Mouse (Mus musculus) left cerebral cortex, postnatal 10 days (tissue): ENCODE measurements around the gene Zyg11b. TPM values are rescaled to one million over a fixed set of nuclear protein-coding genes. Genes with fewer than 3 reads are reported as not detected.
A peak's percentile ranks its signal among the peaks of the same experiment; 100 is the strongest.

Source experiments
- DNase-seq, 2 experiments: peaks; one replicate each; pipeline ENCODE4 v3.0.0; 2021 to 2022; ENCODE audit warnings: low spot score in 2 of 2, mixed read lengths in 1 of 2; ENCODE audit errors: extremely low spot score in 1 of 2
- intact Hi-C: fragments of 180-260 bp; cut with DNase I; formaldehyde crosslinking; loops from one replicate; pipeline ENCODE4 v1.15.1; 2025
- total RNA-seq, 2 experiments: library from RNA; stranded (reverse); gene quantifications; 2 replicates each; pipeline ENCODE4 v1.2.3; 2021

The Zyg11b gene
- 100 to 1,000 TPM; 151 to 166 TPM for total RNA-seq

- intact Hi-C loops = no loop called here
- peak; percentile 79 to 93 for DNase-seq
Observed at GRCm38 (mm10) chr4:108300670-108301373, at the start of gene Zyg11b. Zyg11b (minus strand) TSS chr4:108301096.

DNA sequence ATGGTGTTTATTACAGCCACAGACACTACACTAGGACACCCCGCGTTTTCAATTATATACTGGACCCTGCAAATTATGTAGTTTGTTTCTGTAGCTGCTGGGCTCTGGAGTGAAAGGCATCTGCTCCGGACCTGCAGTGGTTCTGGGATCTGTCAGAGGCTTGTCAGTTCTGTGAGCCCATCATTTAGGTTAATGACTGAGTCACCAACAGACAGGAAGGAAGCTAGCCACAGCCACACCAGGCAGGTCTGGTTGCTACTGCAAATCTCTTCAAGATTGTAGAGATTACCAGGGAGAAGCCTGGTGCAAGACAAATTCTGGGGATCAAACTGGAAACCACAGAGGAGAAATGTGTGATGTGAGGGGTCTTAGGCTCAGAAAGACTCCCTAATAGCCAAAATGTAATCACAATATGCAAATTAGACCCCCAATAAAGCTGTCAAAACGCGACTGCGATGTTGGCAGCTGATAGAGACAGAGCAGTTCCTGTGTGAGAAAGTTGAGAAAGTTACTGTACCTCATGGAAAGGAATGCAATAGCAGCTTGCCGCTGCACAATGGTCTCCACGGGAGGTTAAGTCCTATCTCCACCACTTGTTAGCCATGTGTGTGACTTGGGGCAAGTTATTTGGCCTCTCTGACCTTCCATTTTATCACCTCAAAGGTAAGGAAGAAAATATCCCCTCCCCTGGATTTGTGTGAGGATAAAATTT is 49.1 kb upstream of the Zyg11b start:
- no peak for DNase-seq
- intact Hi-C loops = no loop called here

GRCm38 (mm10) chr4:108349064-108349463 is 48.2 kb upstream of the Zyg11b start:
- DNase-seq = no peak
- intact Hi-C loops = no loop called here

- no peak for DNase-seq
- intact Hi-C loops = no loop called here
Observed at GRCm38 (mm10) chr4:108348256-108348875, 47.5 kb upstream of the Zyg11b start.

GRCm38 (mm10) chr4:108347111-108347510 is 46.2 kb upstream of the Zyg11b start:
- intact Hi-C loops = no loop called here

DNA sequence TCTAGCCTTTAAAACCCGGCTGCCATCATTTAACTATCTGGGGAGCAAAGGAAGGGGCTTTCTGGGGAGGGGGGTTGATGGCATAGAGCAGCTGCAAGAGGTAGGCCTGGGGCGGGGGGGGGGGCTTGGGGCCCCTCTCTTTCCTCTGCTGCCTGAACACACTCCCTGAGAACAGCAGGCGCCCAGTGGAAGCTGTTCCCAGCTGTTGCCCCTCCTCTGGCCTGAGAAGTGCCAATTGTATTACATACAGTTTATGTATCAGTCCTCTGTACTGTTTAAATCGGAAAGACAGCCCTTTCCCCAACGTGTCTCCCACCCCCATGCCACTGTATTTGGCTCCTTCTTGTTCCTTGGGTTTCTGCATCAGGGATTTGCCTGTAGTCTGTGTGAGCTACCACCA is 44.9 kb upstream of the Zyg11b start:
- no peak for DNase-seq
- intact Hi-C loops = no loop called here

More at GRCm38 (mm10) chr4:108347111-108347510, 46.2 kb upstream of the Zyg11b start:
- DNase-seq = no peak

GRCm38 (mm10) chr4:108344631-108345083 is 43.8 kb upstream of the Zyg11b start:
- intact Hi-C loops = no loop called here

DNA sequence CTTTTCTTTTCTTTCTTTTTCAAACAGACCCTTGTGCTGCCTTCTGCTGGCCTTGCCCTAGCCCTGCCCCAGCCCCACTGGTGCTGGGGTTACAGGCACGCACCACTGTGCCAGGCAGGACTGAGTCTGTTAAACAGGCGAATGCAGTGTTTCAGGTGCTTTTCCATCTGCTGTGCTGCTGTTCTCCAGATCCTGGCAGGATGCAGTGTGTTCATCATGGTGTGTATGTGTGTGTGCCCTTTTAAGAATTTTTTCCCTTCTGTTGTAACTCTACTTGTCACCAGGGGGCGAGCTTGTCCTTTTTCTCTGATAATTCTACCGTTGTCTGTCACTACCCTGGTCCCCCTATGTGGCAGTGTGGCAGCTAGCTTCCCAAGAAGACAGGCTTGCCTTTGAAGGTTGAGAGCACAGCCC is 38.4 kb upstream of the Zyg11b start:
- DNase-seq = peak; percentile 64 to 65
- intact Hi-C loops = loop anchor here (5.0 to 10.0 kb wide), 3 partner anchors 123 to 216 kb away; no protein-coding TSS in a partner anchor

More at GRCm38 (mm10) chr4:108344631-108345083, 43.8 kb upstream of the Zyg11b start:
- DNase-seq = no peak

GRCm38 (mm10) chr4:108338811-108339210 is 37.9 kb upstream of the Zyg11b start:
- intact Hi-C loops = loop anchor here (5.0 to 10.0 kb wide), 3 partner anchors 123 to 216 kb away; no protein-coding TSS in a partner anchor
- no peak for DNase-seq

DNA sequence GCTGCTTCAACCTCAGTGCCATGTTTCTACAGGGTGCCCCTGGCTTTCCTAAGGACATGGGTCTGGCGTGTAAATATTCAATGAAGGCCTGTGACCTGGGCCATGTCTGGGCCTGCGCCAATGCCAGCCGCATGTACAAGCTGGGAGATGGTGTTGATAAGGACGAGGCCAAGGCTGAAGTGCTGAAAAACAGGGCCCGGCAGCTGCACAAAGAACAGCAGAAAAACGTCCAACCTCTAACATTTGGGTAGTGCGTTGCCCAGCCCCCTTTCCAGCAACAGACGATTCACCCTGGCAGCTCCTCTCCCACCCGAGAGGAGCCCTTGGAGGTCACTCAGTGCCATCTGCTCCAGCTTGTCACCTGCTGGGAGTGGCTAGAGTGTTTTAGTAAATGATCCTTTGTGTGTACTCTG is 37.4 kb upstream of the Zyg11b start:
- DNase-seq = no peak

DNA sequence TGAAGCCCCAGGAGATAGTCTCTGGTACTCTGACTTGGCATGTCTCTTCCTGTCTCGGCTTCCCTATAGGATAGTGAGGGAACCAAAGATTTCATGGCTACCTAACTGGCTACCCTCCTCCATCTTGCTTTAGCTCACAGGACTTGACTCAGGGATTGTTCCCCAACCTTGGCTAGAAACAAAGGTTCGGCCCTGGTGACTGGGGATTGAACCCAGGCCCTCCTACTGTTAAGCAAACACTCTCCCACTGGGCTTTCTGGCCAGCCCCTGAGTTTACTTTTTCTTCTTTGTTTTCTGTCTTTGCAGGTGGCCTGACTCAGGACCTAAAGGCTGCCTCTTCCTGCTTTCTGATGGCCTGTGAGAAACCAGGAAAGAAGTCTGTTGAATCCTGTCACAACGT is 36.9 kb upstream of the Zyg11b start:
- no peak for DNase-seq
- intact Hi-C loops = loop anchor here (5.0 to 10.0 kb wide), 3 partner anchors 124 to 217 kb away; no protein-coding TSS in a partner anchor

More for the DNA sequence above, 37.4 kb upstream of the Zyg11b start:
- intact Hi-C loops = loop anchor here (5.0 to 10.0 kb wide), 3 partner anchors 124 to 216 kb away; no protein-coding TSS in a partner anchor

DNA sequence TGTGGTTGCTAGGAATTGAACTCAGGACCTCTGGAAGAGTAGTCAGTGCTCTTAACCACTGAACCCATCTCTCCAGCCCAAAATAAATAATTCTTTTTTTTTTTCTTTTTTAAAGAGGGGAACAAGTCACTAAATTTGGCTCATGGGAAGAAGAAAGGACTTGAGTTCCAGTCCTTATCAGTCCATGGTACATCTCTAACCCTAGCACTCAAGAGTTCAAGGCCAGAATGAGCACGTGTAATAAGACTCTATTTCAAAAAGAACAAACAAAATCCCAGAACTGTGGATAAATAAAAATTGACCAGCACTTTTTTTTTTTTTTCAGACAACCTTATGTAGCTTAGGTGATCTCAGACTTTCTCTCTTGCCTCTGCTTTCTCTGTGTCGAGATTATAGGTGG is 35.9 kb upstream of the Zyg11b start:
- DNase-seq = no peak
- intact Hi-C loops = loop anchor here (5.0 to 10.0 kb wide), 3 partner anchors 126 to 218 kb away; no protein-coding TSS in a partner anchor

GRCm38 (mm10) chr4:108335413-108335812 is 34.5 kb upstream of the Zyg11b start:
- intact Hi-C loops = loop anchor here (5.0 to 10.0 kb wide), 3 partner anchors 127 to 219 kb away; no protein-coding TSS in a partner anchor
- no peak for DNase-seq

- intact Hi-C loops = loop anchor here (10.0 kb wide), 2 partner anchors 163 to 223 kb away; no protein-coding TSS in a partner anchor
Observed at GRCm38 (mm10) chr4:108332041-108332440, 31.1 kb upstream of the Zyg11b start.

GRCm38 (mm10) chr4:108329840-108330239 is 28.9 kb upstream of the Zyg11b start:
- no peak for DNase-seq
- intact Hi-C loops = loop anchor here (10.0 kb wide), 4 partner anchors 75 to 395 kb away; no protein-coding TSS in a partner anchor

More at GRCm38 (mm10) chr4:108332041-108332440, 31.1 kb upstream of the Zyg11b start:
- DNase-seq = no peak

DNA sequence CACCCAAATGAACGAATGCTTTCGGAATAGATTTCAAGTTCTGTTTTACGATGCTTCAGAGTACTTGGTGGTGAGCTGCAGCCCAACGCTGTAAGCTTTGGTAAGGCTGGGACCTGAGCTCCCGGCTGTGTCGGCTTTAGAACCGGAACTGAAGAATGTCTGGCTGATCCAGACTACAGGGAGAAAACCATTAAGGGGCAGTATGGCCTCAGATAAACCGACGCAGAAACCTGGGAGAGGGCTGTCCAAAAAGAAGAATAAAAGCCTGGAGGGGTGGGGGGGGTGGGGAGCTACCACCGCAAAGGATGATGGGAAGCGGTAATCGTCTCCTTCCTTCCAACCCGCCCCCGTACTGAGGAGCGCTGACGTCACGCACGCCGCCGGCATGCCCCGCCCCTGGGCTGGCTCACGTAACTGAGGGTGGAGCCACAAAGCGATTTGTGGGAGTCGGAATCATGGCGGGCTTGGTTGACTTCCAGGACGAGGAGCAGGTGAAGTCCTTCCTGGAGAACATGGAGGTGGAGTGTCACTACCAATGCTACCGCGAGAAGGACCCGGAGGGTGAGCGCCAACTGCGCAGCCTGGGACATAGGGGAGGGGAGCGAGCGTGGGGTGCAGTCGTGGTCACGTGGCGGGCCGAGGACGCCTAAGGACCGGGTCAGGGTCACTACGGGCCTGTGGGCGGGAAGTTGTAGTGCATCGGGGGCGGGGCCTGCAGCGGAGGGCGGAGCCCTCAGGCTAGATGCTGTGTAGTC is 27.0 kb upstream of the Zyg11b start, which contains the start of gene Coa7:
TSS of gene Coa7 (plus strand) at position 411 of the 755 bp plus-strand sequence.
- peak; percentile 96 for DNase-seq
- intact Hi-C loops = loop anchor here (10.0 kb wide), 2 partner anchors 73 to 393 kb away; no protein-coding TSS in a partner anchor

DNA sequence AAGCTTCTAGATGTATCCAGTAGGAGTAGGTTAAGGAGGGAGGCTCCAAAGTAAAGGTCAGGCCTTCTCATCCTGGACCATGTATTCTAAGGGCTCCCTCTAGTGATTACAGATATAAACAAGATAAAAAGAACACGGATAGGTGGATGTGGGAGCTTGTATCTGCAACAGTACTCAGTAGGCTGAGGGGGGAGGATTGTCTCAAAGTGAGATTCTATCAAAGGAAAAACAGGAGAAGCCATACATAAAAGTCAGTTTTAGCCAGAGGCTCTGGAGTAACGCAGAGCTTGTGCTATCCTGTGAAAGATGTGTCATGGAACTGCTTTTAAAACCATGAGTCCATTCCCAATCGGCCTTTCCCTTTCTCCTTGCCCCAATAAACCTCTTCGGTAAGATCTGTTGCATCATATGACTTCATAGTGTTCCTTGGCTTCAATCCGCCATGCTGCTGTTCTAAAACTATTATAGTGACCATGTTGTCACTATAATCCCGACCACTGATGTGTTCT is 26.2 kb upstream of the Zyg11b start:
- intact Hi-C loops = loop anchor here (10.0 kb wide), 2 partner anchors 72 to 392 kb away; no protein-coding TSS in a partner anchor
- DNase-seq = peak in 1 of 2 experiments; percentile 49

- DNase-seq = no peak
- intact Hi-C loops = loop anchor here (10.0 kb wide), 2 partner anchors 69 to 389 kb away; no protein-coding TSS in a partner anchor
Observed at GRCm38 (mm10) chr4:108323588-108323987, 22.7 kb upstream of the Zyg11b start.
